Mouse (Mus musculus) cerebellum, adult 2 months (tissue): ENCODE measurements around the gene Hus1. TPM values are rescaled to one million over a fixed set of nuclear protein-coding genes. Genes with fewer than 3 reads are reported as not detected.

Source experiments
- DNase-seq, 2 experiments: peaks; one replicate each; pipeline ENCODE4 v3.0.0; 2021
- H3K27ac ChIP-seq: fragments of 200-500 bp; 2 replicates; pipeline ENCODE4 v1.5.1; 2012; ENCODE audit warnings: low read length, control low read depth, inconsistent platforms; ENCODE audit not compliant: insufficient read depth
- H3K27me3 ChIP-seq: fragments of 200-500 bp; 2 replicates; pipeline ENCODE4 v1.6.1; 2012; ENCODE audit warnings: inconsistent platforms, mild to moderate bottlenecking, low read length, moderate library complexity; ENCODE audit not compliant: control insufficient read depth, insufficient read depth
- H3K4me1 ChIP-seq: fragments of 200-500 bp; 2 replicates; pipeline ENCODE4 v1.6.1; 2011; ENCODE audit warnings: low read length; ENCODE audit not compliant: control insufficient read depth, insufficient read depth
- H3K4me3 ChIP-seq: fragments of 200-500 bp; replicated peaks from 2 replicates; pipeline ENCODE3; 2011; ENCODE audit warnings: mild to moderate bottlenecking, low read depth, low read length, control low read depth; ENCODE audit not compliant: insufficient read depth
- CTCF ChIP-seq: fragments of 200-500 bp; IDR thresholded peaks from 2 replicates; pipeline ENCODE4 v1.5.1; 2011; ENCODE audit warnings: low read depth, mild to moderate bottlenecking, control low read depth, low read length, moderate library complexity, borderline replicate concordance; ENCODE audit not compliant: insufficient read depth
- POLR2A ChIP-seq: fragments of 200-500 bp; IDR thresholded peaks from 2 replicates; pipeline ENCODE4 v1.6.1; 2011; ENCODE audit warnings: low read length, control low read depth, borderline replicate concordance; ENCODE audit not compliant: insufficient read depth
- WGBS: fragments of 180-500 bp; shearing (Covaris S2); methylation state at CpG from one replicate; pipeline ENCODE4 v1.1.7; 2018; 5-methylcytosine and 5-hydroxymethylcytosine counted together
- polyA plus RNA-seq: library from polyadenylated mRNA; depleted of rRNA; stranded (reverse); fragments of >200 nt; gene quantifications from 2 replicates; pipeline ENCODE4 v1.2.3, GENCODE M21; 2012

Gene Hus1
- polyA plus RNA-seq, 1 experiment, result 13.5 TPM

- Histone ChIP-seq H3K4me3 (peak within 1 kb of the TSS; percentile 53), H3K27ac (no peak within 1 kb of the TSS), H3K4me1 (peaks cover 6% of the 10 kb centered on the region; the same call in 1 of the 2 replicates), H3K27me3 (no peaks in the 10 kb centered on the region)
- no peak for TF ChIP-seq CTCF
- no peak for TF ChIP-seq POLR2A
- peak; percentile 50 to 67 for DNase-seq
- WGBS, result 3% methylated on average over 21 of the region's 21 CpGs
These were observed 37.2 kb upstream of the Hus1 start, which contains the start of gene Gm11992 for GRCm38 (mm10) chr11:9048011-9048702. TSS of gene Gm11992 (plus strand) at chr11:9048594.

GRCm38 (mm10) chr11:9047044-9047443 is 36.1 kb upstream of the Hus1 start:
- WGBS, result 61% methylated on average over 5 of the region's 5 CpGs
- no peak overlapping the region for H3K4me3 ChIP-seq
- peaks cover 6% of the 10 kb centered on the region; the same call in 1 of the 2 replicates for H3K4me1 ChIP-seq
- TF ChIP-seq CTCF, result no peak
- no peaks in the 10 kb centered on the region for H3K27me3 ChIP-seq
- no peak for DNase-seq
- H3K27ac ChIP-seq, result no peak overlapping the region

- H3K4me1 ChIP-seq, result peaks cover 6% of the 10 kb centered on the region; the same call in 1 of the 2 replicates
- H3K27me3 ChIP-seq, result no peaks in the 10 kb centered on the region
- TF ChIP-seq POLR2A (no peak), CTCF (no peak)
- 86% methylated on average over 2 of the region's 2 CpGs for WGBS
- H3K27ac ChIP-seq, result no peak overlapping the region
- DNase-seq, result no peak
- H3K4me3 ChIP-seq, result no peak overlapping the region
These were observed 35.6 kb upstream of the Hus1 start for GRCm38 (mm10) chr11:9046546-9046945.

- WGBS, result 89% methylated on average over 2 of the region's 2 CpGs
- H3K4me3 ChIP-seq, result no peak overlapping the region
- no peaks in the 10 kb centered on the region for H3K4me1 ChIP-seq
- DNase-seq, result no peak
- no peak overlapping the region for H3K27ac ChIP-seq
- no peaks in the 10 kb centered on the region for H3K27me3 ChIP-seq
- TF ChIP-seq POLR2A, result no peak
- TF ChIP-seq CTCF, result no peak
These were observed 20.5 kb upstream of the Hus1 start for GRCm38 (mm10) chr11:9031530-9031929.

- Histone ChIP-seq H3K27ac (no peak overlapping the region), H3K4me1 (no peaks in the 10 kb centered on the region), H3K27me3 (no peaks in the 10 kb centered on the region; the same call in 1 of the 2 replicates), H3K4me3 (no peak overlapping the region)
- no peak for DNase-seq
- TF ChIP-seq CTCF (no peak), POLR2A (no peak)
- WGBS, result 45% methylated on average over 3 of the region's 3 CpGs
These were observed 14.2 kb upstream of the Hus1 start for GRCm38 (mm10) chr11:9025211-9025610.

- TF ChIP-seq CTCF (no peak), POLR2A (no peak)
- no peak for DNase-seq
These were observed 13.8 kb upstream of the Hus1 start for GRCm38 (mm10) chr11:9024782-9025181.

GRCm38 (mm10) chr11:9020207-9020606 is 9.2 kb upstream of the Hus1 start:
- no peak for DNase-seq
- no peak overlapping the region for H3K27ac ChIP-seq
- no peaks in the 10 kb centered on the region; the same call in 1 of the 2 replicates for H3K27me3 ChIP-seq
- H3K4me1 ChIP-seq, result no peaks in the 10 kb centered on the region
- no peak for TF ChIP-seq POLR2A
- TF ChIP-seq CTCF, result no peak
- WGBS, result 91% methylated on average over 5 of the region's 5 CpGs
- no peak overlapping the region for H3K4me3 ChIP-seq

More at GRCm38 (mm10) chr11:9024782-9025181, 13.8 kb upstream of the Hus1 start:
- 69% methylated on average over 7 of the region's 7 CpGs for whole genome bisulfite sequencing
- no peak overlapping the region for H3K27ac ChIP-seq
- H3K4me1 ChIP-seq, result no peaks in the 10 kb centered on the region
- no peaks in the 10 kb centered on the region; the same call in 1 of the 2 replicates for H3K27me3 ChIP-seq
- H3K4me3 ChIP-seq, result no peak overlapping the region

GRCm38 (mm10) chr11:9018491-9019267 is 7.7 kb upstream of the Hus1 start:
- H3K27me3 ChIP-seq, result no peaks in the 10 kb centered on the region
- DNase-seq, result no peak
- TF ChIP-seq POLR2A (no peak), CTCF (no peak)
- H3K4me3 ChIP-seq, result no peak overlapping the region
- H3K4me1 ChIP-seq, result no peaks in the 10 kb centered on the region
- H3K27ac ChIP-seq, result no peak overlapping the region
- 71% methylated on average over 6 of the region's 6 CpGs for WGBS
